Mouse (Mus musculus) cerebellum, adult 2 months (tissue): ENCODE data around the gene Tcta. TPM values are rescaled to one million over a fixed set of nuclear protein-coding genes. Genes with fewer than 3 reads are reported as not detected.
"Not testable (repeated sequence)": the region's sequence is repeated elsewhere in the genome, so short reads cannot be mapped to it uniquely, and the experiment has no call there.

Source experiments
- DNase-seq, 2 experiments: peaks; one replicate each; pipeline ENCODE4 v3.0.0; 2021
- H3K27ac ChIP-seq: fragments of 200-500 bp; 2 replicates; pipeline ENCODE4 v1.5.1; 2012; ENCODE audit warnings: low read length, control low read depth, inconsistent platforms; ENCODE audit not compliant: insufficient read depth
- H3K27me3 ChIP-seq: fragments of 200-500 bp; 2 replicates; pipeline ENCODE4 v1.6.1; 2012; ENCODE audit warnings: inconsistent platforms, mild to moderate bottlenecking, low read length, moderate library complexity; ENCODE audit not compliant: control insufficient read depth, insufficient read depth
- H3K4me1 ChIP-seq: fragments of 200-500 bp; 2 replicates; pipeline ENCODE4 v1.6.1; 2011; ENCODE audit warnings: low read length; ENCODE audit not compliant: control insufficient read depth, insufficient read depth
- H3K4me3 ChIP-seq: fragments of 200-500 bp; replicated peaks from 2 replicates; pipeline ENCODE3; 2011; ENCODE audit warnings: mild to moderate bottlenecking, low read depth, low read length, control low read depth; ENCODE audit not compliant: insufficient read depth
- CTCF ChIP-seq: fragments of 200-500 bp; IDR thresholded peaks from 2 replicates; pipeline ENCODE4 v1.5.1; 2011; ENCODE audit warnings: low read depth, mild to moderate bottlenecking, control low read depth, low read length, moderate library complexity, borderline replicate concordance; ENCODE audit not compliant: insufficient read depth
- POLR2A ChIP-seq: fragments of 200-500 bp; IDR thresholded peaks from 2 replicates; pipeline ENCODE4 v1.6.1; 2011; ENCODE audit warnings: low read length, control low read depth, borderline replicate concordance; ENCODE audit not compliant: insufficient read depth
- WGBS: fragments of 180-500 bp; shearing (Covaris S2); methylation state at CpG from one replicate; pipeline ENCODE4 v1.1.7; 2018; 5-methylcytosine and 5-hydroxymethylcytosine counted together
- polyA plus RNA-seq: library from polyadenylated mRNA; depleted of rRNA; stranded (reverse); fragments of >200 nt; gene quantifications from 2 replicates; pipeline ENCODE4 v1.2.3, GENCODE M21; 2012

Tcta gene
- polyA plus RNA-seq, 1 experiment, result 58.9 TPM

DNA sequence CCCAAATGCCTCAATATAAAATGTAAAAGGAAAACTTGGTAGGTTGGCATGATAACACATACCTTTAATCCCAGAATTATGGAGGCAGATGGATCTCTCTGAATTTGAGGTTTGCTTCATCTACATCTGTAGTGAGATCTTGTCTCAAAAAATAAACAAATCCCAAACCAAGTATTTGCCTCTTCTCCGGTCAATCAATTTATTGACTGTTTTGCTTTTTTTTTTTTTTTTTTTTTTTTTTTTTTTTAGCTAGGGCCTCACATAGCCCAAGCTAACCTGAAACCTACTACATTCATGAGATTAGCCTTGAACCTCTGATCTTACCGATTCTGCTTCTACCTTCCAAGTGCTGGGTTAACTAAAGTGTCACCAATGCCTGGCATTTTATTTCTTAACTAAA lies 16.6 kb downstream of the Tcta start:
- no peak for DNase-seq
- H3K4me1 ChIP-seq, result no peaks in the 10 kb centered on the region
- no peaks in the 10 kb centered on the region for H3K27me3 ChIP-seq
- TF ChIP-seq CTCF (no peak), POLR2A (no peak)
- H3K4me3 ChIP-seq, result no peak overlapping the region
- WGBS, result 71% methylated on average over 2 of the region's 2 CpGs
- no peak overlapping the region for H3K27ac ChIP-seq

DNA sequence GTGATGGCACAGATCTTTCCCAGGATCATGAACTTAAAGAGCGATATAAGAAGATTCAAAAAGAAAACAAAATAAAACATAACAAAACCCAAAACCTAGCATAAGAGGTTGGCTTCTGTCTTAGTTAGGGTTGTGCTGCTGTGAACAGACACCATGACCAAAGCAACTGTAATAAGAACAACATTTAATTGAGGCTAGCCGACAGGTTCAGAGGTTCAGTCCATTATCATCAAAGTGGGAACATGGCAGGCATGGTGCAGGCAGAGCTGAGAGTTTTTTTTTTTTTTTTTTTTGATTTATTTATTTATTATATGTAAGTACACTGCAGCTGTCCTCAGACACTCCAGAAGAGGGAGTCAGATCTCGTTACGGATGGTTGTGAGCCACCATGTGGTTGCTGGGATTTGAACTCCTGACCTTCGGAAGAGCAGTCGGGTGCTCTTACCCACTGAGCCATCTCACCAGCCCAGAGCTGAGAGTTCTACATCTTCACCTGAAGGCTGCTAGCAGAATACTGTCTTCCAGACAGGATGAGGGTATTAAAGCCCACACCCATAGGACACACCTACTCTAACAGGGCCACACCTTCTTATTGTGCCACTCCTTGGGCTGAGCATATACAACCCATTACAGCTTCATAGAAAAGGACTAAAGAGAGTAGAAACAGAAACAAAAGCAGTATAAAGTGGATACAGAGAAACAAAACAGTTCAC lies 18.3 kb downstream of the Tcta start:
- DNase-seq, H3K27ac ChIP-seq, H3K27me3 ChIP-seq, H3K4me3 ChIP-seq, H3K4me1 ChIP-seq: not testable (repeated sequence)
- WGBS, result 68% methylated on average over 6 of the region's 6 CpGs

DNA sequence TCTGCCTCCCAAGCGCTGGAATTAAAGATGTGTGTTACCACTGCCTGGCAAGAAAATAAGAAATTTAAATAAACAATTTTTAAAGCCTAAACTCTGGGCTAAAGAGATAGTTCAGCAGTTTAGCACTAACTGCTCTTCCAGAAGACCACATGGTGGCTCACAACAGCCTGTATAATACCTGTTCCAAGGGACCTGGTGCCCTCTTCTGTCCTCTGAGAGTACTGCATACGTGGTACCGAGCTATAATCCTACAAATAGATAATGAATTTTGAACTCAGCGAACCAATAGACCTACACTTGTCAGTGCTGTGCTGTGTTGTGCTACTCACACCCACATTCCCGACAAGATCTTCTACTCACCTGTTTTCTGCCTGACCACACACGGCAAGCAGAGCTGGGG lies 21.6 kb downstream of the Tcta start:
- peaks cover 4% of the 10 kb centered on the region; the same call in 1 of the 2 replicates for H3K4me1 ChIP-seq
- no peak overlapping the region for H3K4me3 ChIP-seq
- H3K27ac ChIP-seq, result no peak overlapping the region
- DNase-seq, result peak; percentile 64 to 77
- 13% methylated on average over 6 of the region's 6 CpGs for WGBS
- TF ChIP-seq POLR2A (no peak), CTCF (peak; percentile 78)
- H3K27me3 ChIP-seq, result no peaks in the 10 kb centered on the region

DNA sequence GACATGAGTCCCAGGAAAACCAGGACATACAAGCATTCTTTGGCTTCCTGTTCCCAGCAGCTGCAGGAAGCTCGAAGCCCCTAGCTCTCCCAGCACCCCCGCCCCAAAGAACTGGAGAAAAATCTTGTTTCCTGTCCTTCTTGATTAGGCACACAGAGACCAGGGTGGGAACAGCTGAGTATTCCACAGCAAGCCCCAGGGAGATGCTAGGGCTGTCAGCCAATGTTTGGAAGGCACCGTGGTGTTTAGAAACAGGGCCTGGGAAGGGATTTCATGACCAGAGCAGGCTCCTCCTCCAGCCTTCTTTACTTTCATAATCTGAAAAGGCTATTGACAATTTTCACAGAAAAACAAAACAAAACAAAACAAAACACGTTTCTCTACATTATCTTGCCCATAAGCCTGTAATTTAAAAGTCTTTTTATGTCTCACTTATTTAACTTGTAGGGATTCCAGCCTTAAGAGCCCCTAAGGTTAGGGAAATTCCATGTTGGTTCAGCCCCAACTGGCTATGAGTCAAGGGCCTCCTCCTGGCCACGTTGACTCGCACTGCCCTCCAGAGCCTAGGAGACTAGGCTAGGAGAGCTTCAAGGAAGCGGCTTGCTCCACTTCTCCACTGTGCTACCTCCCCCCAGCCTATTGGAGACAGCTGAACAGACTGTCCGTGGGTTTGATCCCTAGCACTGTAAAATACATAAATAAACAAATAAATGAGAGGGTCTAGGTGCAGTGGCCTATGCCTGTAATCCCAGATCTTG lies 25.7 kb downstream of the Tcta start:
- no peak for TF ChIP-seq POLR2A
- TF ChIP-seq CTCF, result no peak
- H3K27ac ChIP-seq, result no peak overlapping the region
- DNase-seq, result peak in 1 of 2 experiments; percentile 30
- H3K4me1 ChIP-seq, result peaks cover 4% of the 10 kb centered on the region; the same call in 1 of the 2 replicates
- no peak overlapping the region for H3K4me3 ChIP-seq
- 16% methylated on average over 8 of the region's 8 CpGs for WGBS
- H3K27me3 ChIP-seq, result no peaks in the 10 kb centered on the region

DNA sequence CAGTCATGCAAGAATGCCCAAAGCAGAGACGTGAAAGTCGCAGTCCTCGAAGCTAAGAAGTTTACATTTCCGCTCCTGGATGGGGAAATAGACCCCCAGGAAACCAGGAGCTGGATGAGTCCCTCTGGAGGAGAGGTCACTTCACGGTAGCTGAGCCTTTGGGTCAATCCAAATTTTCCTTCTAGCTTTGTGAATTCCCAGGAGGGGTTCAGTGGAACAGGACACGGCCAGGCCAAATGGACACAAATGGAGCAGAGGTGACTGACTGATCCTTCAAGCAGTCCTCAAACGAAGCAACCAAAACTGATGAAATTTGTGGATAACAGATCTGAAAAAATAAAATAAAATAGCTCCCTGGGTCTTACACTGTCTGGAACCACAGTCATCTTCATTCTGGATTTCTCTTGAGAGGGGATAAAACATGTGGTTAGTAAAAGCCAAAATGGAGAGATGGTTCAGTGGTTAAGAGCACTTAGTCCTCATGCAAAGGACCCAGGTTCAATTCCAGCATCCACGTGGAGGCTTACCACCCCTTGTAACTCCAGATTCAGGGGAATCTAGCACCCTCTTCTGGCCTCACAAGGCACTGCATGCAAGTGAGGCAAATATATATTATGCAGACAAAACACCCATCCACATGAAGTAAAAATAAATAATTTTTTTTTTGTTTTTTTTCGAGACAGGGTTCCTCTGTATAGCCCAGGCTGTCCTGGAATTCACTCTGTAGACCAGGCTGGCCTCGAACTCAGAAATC lies 27.1 kb downstream of the Tcta start:
- no peaks in the 10 kb centered on the region for H3K27me3 ChIP-seq
- 69% methylated on average over 10 of the region's 10 CpGs for WGBS
- peaks cover 4% of the 10 kb centered on the region; the same call in 1 of the 2 replicates for H3K4me1 ChIP-seq
- no peak for DNase-seq
- no peak overlapping the region for H3K27ac ChIP-seq
- H3K4me3 ChIP-seq, result no peak overlapping the region
- TF ChIP-seq CTCF (peak; percentile 42; the same call in 1 of the 2 replicates), POLR2A (no peak)

DNA sequence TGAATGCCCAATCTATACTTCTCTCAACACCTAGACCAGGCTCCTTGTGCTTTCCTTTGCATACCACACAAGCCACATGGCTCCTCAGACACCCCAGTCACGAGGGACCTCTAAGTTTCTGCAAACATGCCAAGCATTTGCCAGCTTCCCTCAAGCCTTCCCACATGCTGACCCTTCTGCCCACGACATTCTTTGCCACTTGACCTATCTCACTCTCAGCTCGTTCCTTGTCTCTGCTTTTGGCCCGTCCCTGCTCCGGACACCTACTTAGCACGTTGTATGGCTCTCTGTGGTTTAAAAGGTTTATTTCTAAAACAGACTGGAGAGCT lies 30.7 kb downstream of the Tcta start:
- Histone ChIP-seq H3K27ac (no peak overlapping the region), H3K27me3 (no peaks in the 10 kb centered on the region), H3K4me1 (no peaks in the 10 kb centered on the region), H3K4me3 (no peak overlapping the region)
- DNase-seq, result no peak
- no peak for TF ChIP-seq CTCF
- no peak for TF ChIP-seq POLR2A
- 58% methylated on average over 6 of the region's 6 CpGs for WGBS

DNA sequence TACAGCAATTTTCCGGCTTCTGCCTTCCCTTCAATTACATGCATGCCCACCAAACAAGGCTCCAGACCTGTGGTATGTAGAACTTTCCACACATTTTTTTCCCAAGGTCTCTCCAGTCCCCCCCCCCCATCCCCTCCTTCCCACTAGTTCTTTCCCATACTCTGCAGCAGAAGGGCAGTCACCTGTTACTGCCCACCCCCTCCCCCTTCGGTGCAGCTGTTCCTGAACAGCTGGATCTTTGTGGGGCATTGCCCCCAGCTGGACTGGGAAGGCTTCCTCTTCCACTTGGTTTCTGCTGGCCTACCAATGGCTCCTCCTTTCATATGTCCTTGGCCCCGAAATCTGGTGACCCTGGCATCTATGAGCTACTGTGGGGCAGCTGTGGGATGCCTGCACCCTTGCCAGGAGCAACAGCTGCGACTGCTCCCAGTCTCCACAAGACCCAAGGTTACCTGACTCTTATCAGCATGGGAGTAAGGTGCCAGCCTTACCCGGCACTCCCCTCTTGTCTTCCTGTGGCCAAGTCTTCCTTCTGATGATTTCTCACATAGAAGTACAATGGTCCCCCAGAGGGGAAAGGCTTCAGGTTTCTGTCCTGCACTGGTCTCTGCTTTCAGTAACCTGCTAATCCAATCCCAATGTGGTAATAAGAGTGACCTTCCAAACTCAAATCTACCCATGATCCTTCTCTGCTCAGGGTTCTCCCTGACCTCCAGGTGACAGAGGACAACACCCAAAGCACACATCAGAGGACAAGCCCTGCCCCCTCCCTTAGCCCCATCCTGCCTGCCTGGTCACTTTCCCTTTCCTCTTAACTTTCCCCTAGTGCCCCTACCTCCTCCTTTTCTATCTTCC lies 31.3 kb downstream of the Tcta start:
- 52% methylated on average over 5 of the region's 5 CpGs for WGBS

More for the DNA sequence above, 31.3 kb downstream of the Tcta start:
- TF ChIP-seq CTCF (no peak), POLR2A (no peak)
- no peak overlapping the region for H3K27ac ChIP-seq
- no peaks in the 10 kb centered on the region for H3K4me1 ChIP-seq
- H3K4me3 ChIP-seq, result no peak overlapping the region
- H3K27me3 ChIP-seq, result no peaks in the 10 kb centered on the region
- no peak for DNase-seq
